Mouse (Mus musculus): ENCODE results near the gene Tbl3.
"Not testable (repeated sequence)": the region's sequence is repeated elsewhere in the genome, so short reads cannot be mapped to it uniquely, and the experiment has no call there.

Tbl3 gene

DNA sequence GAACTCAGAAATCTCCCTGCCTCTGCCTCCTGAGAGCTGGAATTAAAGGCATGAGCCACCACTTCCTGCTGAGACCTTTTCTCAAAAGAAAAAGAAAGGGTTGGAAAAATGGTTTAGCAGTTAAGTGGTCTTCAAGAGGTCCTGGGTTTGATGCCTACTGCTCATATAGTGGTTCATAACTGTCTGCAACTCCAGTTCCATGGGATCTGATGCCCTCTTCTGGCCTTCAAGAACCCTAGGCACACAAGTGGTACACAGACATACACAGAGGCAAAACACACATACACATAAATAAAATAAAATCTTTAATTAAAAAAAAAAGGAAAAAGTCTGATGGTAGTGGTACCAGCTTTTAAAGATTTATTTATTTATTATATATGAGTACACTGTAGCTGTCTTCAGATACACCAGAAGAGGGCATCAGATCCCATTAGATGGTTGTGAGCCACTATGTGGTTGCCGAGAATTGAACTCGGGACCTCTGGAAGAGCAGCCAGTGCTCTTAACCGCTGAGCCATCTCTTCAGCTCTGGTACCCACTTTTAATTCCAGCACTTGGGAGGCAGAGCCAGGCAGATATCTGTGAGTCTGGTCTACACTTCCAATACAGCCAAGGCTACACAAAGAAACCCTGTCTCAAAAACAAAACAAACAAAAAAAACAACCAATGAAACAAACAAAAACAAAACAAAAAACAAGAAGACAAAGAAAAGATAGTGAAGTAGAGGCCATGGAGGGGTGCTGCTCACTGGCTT lies 18.4 kb upstream of the Tbl3 start:
- no peak for DNase-seq

DNA sequence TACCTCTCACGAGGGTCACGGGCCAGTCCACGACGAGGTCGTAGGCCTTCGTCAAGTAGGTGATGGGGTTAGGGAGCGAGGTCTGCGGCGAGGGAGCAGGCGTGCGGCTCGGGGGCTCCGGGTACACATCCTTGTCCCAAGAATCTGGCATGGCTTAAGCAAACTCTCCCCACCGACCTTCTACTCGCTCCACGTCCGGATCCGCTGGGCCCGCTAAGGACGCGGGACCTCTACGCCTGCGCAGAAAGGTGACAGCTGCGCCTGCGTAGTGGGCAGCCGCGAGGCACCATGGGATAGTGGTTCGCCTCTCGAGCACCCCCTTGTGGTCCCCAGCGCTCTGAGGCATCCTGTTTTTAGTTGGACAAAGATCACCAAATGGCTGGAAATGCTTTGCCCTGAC lies 16.7 kb upstream of the Tbl3 start, which contains the start of gene Ndufb10:
Gene Ndufb10 (minus strand): TSS at position 295 of the 400 bp plus-strand sequence.
- DNase-seq, result peak; percentile 99 to 100

DNA sequence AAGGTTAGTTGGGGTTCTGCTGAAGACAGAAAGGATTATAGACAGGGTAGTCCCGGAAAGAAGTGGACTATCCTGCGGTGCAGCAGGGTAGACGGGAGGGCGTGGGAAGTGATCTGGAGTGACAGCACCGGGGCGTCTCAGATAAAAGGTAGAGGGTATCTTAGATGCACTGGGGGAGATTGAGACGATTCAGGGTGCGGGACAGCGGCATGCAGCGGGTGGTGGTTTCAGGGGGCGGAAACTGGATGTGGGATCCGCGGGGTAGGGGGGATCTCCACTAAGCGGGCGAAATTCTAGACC lies 16.4 kb upstream of the Tbl3 start:
- DNase-seq, result no peak

DNA sequence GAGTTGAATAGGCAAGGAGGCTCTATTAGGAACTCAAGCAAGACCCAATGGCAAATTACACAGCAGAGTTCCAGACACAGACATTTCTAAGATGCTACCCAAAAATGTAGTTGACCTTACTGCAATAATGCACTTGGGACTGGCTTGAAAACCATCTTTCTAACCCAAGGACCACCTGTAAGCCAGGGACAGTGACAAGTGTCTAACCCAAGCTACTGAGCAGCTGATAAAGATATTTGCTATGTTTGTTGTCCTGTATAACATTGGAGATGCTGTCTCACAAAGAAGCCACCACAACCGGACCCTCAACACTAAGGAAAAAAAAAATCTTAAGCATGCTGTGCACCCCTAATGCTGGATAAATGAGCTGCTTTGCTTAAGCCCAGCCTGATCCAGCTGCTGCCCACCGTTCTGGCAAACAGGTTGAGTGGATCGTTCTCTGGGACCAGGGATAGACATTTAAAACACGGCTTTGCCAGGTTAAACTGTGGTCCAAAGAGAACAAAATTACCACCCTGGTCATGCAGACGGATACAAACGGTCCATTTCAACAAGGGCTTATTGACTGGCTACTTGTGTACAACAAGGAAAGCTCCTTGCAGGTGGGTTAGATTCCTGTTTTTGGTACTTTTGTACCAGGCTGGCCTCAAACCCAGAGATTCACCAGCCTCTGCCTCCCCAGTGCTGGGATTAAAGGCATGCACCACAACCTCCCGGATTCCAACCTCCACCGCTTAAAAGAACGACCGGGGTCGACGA lies 15.8 kb upstream of the Tbl3 start:
- DNase-seq, result no peak

DNA sequence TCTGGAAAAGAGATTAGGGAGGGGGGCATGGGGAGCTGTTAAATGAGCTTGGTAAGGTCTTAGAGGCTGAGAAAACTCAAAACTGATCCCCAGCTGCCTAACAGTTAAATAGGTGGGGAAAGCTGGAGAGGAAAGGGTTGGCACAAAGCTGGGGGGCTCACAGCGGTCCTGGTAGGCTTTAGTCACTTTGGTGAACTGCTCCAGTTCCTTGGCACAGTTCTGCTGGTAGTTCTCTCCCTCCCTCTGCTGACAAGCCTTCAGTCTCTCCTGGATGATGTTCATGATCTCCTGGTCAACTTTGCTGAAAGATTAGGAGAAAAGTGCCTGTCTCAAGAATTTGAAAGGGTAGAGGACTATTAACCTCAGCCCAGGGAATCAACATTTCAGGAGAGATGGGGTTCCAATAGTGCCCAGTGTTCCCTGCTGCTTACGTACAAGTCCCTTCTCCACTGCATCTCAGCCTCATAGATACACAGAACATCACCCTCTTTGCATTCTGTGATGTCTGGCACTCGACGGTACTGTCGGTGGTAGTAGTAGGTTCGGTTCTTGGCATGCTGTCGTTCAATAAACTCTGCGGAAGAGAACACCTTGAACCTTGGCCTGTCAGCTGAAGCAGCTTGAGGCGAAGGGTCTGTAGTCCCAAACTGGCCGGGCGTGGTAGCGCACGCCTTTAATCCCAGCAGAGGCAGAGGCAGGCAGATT lies 14.9 kb upstream of the Tbl3 start:
- no peak for DNase-seq

DNA sequence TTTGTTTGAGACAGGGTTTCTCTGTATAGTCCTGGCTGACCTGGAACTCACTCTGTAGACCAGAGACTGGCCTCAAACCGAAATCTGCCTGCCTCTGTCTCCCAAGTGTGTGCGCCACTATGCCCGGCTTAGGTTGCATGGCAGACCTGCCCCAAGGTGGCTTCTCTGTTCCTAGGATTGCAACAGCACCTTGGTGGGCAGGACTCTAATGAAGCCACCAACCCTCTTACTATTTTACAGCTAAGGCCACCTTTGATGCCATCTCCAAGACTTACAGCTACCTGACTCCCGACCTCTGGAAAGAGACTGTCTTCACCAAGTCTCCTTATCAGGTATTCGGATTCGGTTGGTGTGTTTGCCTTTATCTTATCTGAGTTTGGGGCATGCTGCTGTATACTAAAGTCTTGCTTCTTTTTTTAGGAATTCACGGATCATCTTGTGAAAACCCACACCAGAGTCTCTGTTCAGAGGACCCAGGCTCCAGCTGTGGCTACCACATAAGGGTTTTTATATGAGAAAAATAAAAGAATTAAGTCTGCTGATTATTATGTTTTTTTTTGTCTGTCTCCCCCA lies 14.0 kb upstream of the Tbl3 start:
- not testable (repeated sequence) for DNase-seq

DNA sequence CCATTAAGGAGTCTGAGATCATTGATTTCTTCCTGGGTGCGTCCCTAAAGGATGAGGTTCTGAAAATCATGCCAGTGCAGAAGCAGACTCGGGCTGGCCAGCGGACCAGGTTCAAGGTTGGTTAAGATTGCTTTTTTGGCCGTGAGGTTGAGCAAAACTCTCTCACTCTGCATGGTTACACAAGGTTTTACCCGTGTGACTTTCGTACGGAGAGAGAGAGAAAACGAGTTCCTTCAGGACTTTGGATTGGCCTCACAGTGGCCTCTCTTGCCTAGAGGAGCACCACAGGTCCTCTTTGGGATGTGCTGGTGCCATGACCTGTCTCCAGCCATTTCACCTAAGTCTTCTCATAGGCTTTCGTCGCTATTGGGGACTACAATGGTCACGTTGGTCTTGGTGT lies 13.2 kb upstream of the Tbl3 start:
- DNase-seq, result not testable (repeated sequence)

DNA sequence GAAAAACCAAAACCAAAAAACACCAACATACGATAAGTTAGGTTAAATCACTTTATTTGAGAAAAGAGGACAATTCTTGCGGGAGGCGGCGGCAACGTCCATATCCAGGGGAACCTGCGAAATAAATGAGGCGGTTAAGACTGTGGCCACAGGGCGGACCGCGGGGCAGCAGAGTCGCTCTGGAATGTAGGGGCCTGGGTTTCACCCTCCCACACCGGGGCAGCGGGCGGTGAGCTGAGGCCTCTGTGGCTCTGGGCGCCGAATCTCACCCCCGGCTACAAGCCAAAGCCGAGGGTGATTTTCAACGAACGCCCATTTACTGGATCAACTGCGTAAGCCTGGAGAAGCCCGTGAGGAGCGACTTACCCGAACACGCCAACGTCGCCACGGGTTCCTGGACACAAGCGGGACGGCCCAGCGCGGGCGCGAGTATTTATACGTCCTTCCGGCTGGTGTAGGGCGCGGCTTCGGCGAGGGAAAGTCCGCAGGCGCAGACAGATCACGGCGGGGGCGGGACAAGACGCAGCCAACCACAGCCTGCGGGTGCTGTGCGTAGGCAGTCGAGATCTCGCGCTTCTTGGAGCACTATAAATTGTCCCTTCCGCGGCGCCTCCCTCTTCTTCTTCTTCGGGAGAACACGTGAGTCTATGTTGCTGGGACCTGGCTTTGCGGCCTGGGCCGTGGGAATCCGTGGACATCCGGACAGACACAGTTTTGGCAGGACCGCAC lies 12.2 kb upstream of the Tbl3 start:
- DNase-seq, result peak; percentile 99

DNA sequence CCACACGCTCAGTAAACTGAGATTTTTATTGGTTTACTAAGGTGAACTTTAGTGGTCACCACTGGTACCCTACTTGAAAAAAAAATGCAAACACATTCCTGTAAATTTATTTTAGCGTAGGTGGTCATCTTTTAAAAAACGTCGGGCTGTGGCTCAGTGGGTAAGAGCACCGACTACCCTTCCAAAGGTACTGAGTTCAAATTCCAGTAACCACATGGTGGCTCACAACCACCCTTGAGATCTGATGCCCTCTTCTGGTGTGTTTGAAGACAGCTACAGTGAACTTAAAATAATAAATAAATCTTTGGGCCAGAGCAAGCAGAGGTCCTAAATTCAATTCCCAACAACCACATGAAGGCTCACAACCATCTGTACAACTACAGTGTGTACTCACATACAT lies 11.5 kb upstream of the Tbl3 start:
- not testable (repeated sequence) for DNase-seq

DNA sequence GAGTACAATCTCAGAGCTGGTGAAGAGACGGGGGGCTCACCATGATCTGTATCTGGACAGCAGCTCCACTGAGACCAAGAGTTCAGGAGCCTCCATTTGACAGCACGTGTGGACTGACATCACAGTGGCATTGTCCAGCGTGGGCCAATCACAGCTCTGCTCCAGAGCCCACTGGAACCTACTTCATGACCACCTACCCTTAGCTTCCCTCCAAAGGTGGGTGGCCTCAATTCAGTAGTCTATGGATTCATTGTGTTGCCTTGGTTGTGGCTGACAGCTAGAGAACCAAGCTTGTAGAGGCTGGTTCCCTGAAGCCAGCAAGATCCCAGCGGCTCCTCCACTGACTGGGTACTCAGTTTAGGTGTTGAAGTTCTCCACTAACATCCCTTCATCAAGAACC lies 10.5 kb upstream of the Tbl3 start, which contains the start of the genes Rnf151 and Rps2:
Gene Rnf151 (minus strand): TSS at position 121 of the 400 bp plus-strand sequence.
Gene Rps2 (plus strand): TSS at position 174 of the 400 bp plus-strand sequence.
- DNase-seq, result no peak

DNA sequence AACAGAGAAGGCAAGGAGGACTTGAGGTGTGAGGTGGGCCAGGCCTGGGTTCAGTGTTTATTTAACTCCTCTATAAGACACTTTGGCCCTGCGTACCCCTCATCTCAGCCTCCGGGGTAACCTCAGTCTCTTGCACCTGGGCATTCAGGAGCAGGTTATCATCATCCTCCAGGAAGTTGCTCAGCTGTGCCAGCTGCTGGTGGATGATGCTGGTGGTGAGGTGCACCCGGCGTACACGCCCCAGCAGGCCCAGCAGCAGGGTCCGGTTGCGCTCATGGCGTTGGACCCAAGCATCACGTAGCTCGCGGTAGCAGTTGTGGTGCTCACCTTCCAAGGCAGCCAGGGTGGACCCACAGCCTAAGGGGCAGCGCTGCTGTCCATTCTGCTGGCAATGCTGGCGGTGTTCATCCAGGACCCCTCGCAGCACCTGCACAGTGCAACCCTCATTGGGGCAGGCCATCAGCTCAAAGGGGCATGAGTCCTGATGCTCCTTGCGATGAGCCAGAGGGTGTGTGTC lies 8.8 kb upstream of the Tbl3 start:
- DNase-seq, result no peak

DNA sequence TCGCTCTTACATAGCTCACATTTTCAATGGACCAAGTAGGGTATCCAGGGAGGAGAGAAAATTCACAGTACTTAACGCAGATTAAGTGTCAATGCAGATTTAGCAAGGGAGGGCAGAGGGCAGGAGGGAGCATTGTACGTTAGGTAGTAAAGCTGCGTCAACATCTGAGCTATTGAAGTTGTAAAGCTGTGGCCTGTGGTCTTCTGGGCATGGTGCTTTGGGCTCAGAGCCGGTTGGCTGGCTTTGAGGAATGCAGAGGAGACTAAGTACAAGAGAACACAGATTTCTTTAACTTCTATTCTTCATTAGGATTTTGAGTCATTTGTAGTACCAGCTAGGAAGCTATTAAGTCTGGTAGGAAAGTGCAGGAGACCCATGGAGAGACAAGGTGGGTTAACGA lies 8.1 kb upstream of the Tbl3 start:
- DNase-seq, result no peak

DNA sequence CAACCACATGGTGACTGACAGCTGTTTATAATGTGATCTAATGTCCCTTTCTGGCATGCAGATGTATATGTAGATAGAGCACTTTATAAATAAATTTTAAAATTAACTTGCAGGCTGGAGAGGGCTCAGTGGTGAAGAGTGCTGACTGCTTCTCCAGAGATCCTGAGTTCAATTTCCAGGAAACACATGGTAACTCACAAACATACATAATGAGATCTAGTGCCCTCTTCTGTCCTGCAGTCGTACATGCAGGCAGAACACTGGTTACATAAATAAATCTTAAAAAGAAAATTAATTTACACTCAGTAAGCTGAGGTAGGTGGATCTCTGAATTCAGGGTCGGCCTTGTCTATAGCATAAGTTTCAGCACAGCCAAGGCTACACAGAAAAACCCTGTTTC lies 1.2 kb upstream of the Tbl3 start:
- no peak for DNase-seq

DNA sequence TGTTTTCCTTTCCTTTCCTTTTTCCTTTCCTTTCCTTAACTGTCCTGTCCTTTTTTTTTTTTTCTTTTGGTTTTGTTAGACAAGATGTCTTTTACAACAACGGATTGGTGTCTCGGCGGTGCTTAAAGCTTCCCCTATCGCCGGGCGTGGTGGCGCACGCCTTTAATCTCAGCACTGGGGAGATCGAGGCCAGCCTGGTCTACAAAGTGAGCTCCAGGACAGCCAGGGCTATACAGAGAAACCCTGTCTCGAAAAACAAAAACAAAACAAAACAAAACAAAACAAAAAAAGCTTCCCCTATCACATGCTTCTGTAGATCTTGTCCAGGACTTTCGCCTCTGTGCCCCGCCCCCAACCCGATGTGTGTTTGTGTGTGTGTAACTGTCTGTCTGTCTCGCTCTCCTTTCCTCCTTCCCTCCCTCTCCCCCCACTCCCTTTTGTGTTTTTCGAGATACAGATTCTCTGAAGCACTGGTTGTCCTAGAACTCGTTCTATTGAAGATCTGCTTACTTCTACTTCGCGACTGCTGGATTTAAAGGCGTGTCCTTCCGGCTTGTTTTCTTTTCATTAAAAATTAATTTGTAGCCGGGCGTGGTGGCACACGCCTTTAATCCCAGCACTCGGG lies 453 bp upstream of the Tbl3 start:
- no peak for DNase-seq

DNA sequence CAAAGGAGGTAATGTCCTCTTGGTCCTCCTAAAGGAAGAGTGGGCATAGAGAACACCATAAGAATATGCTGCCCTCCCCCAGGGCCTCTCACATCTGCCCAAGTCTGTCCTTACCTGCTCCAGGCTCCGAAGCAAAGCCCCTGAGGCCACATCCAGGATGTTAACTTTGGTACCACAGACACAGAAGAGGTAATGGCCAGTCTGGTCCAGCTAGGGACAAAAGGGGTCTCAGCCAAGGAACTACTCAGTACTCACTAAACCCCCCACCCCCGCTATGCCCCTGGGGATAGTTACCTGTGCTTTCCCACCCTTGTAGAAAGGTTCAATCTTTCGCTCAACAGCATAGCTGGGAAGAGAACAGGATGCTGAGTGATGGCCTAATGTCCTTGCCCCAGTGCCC lies 1.6 kb downstream of the Tbl3 start:
- DNase-seq, result no peak

DNA sequence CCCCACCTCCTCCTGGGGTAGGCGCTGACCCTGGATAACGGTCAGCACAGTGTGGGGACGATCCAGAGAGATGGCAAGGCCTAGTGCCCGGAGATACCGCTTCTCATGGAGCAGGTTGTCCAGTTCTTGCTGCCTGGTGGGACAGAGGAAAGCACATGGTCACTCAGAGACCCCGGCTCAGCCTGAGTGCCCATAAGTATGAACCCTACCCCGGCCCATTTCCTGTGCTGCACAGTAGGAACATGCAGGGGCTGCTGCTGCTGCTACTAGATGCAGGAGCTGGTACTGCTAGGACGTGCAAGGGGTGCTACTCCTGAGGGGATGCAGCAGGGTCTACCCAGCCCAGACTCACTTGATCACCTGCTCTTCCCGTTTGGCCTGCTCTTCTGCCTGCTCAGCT lies 6.2 kb downstream of the Tbl3 start:
- DNase-seq, result no peak

DNA sequence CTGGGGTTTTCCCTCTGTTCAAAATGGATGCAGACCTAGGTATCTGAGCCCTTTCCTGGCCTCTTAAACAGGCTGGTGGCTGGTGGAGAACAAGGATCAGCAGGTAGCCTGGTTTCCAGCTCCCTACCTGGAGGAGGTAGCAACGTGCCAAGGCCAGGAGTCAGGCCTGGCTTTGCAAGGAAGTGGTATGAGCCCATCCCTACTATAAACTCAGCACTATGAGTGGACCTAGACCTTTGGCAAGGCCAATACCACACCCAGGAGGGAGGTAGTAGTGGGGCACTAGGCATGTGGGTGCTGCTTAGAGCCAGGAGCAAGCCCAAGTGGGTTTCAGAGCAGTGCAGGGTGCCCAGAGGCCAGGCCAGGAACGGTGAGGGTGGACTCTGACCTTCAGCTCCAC lies 8.0 kb downstream of the Tbl3 start:
- no peak for DNase-seq

DNA sequence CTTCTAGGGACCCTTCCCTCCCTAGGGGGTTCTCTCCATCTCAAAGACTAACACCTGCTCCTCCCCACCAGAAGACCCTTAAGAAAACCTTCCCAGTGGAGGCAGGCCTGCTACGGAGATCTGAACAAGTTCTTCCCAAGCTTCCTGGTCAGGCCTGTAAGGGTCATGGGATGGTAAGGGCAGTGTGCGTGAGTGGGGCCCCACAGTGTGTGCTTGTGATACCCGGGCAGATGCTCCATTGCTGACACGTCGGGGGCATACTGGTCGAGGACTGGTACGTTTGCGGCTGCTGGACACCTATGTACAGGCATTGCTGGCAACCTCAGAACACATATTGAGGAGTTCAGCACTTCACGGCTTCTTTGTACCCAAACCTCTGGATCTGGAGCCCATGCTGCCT lies 8.7 kb downstream of the Tbl3 start:
- DNase-seq, result no peak

DNA sequence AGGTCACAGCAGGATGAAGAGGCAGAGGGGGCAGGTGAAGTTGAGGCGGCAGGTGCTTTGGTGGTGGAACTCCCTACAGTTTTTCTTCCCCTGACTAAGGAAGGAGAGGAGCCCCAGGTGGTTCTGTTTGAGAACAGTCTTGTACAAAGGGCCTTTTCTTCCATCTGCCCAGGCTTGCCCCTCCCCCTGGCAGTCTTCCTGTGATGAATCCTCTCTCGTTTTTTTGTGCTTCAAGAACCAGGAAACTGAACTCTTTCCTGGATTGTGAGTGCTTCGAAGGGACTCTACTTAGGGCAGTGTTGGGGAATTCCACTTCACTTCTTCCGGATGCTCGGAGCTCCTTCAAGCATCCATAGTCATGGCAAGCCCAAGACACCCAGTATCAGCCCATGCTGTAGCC lies 9.5 kb downstream of the Tbl3 start:
- DNase-seq, result no peak

DNA sequence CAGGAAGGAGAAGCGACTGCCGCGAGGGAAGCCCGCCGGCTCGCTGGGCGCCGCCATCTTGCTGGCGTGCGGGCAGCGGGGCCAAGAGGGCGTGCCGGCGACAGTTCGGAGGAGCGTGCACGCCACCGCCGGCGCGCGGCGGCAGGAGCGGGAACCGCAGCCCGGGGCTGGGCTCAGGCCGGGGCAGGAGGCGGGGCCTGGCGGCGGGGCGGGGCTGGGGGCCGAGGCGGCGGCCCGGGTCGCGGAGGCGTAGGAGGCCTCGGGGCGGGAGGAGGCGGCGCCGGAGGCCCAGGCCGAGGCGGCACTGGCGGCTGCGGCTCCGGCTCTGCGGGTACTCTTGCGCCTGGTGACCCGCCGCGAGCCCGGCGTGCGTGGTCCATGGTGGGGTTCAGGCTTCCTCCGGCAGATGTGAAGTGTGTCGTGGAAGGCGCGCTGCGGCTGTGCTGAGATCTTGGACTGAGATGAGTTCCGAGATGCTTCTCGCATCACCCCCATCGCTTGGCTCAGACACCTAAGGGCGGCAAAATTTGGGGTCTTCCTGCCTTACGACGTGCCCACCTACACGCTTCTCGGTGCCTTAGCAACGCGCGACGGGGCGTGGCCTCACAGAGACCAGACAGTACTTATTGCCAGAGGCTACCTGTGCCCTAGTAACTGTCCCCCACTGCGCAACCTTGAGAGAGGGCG lies 11.3 kb downstream of the Tbl3 start, which contains the start of the genes Gfer and Noxo1:
Gene Gfer (minus strand): TSS at position 146 of the 687 bp plus-strand sequence.
Gene Noxo1 (plus strand): TSS at position 224 of the 687 bp plus-strand sequence.
- peak; percentile 93 to 96 for DNase-seq
